Mouse (Mus musculus): ENCODE measurements around the gene Add3.

- TF ChIP-seq KAT2A (IDR thresholded peaks at IDR 0.05; ENCODE audit: insufficient replicate concordance, low read length) (no peak), CTCF (conservative IDR thresholded peaks at IDR 0.05 in 1 of 2, IDR thresholded peaks at IDR 0.05 in 1 of 2; ENCODE audit: low read depth in 2 of 2, low read length in 2 of 2) (no peak), EP300 (IDR thresholded peaks at IDR 0.05; ENCODE audit: low read length) (no peak), IRF4 (IDR thresholded peaks at IDR 0.05; ENCODE audit: low read depth, low read length) (no peak), POLR2A (IDR thresholded peaks at IDR 0.05; ENCODE audit: low read depth, low read length) (no peak), POLR2AphosphoS2 (IDR thresholded peaks at IDR 0.05; ENCODE audit: low read depth, low read length) (no peak), ZNF384 (IDR thresholded peaks at IDR 0.05; ENCODE audit: low read depth, low read length) (no peak), CHD2 (IDR thresholded peaks at IDR 0.05; ENCODE audit: low read length) (no peak), MAX (IDR thresholded peaks at IDR 0.05; ENCODE audit: low read length) (no peak), PAX5 (IDR thresholded peaks at IDR 0.05; ENCODE audit: low read length) (no peak), USF1 (IDR thresholded peaks at IDR 0.05; ENCODE audit: low read depth, low read length) (no peak), MYC (IDR thresholded peaks at IDR 0.05; ENCODE audit: low read depth, low read length) (no peak)
Measured at GRCm38 (mm10) chr19:53199711-53200110, 59.5 kb downstream of the Add3 start.
